Comparison of ENCODE assay signal across 15 mouse cellular contexts in genomic region chr7:98561556-98562164, GRCm38 (mm10).
DNase-seq lines count a peak whose midpoint lies in the region.
"Had no signal": no experiment of that assay in that cellular context is flagged by ENCODE, and none has a peak within 500 bp of the region (broad histone marks: within the 10 kb centered on the region; RNA-seq: fewer than 3 reads in every experiment).

No protein-coding gene starts in this region.

- DNase-seq in thymus, postnatal 14 days = peak; percentile 24
- DNase-seq in thymus, postnatal 10 days (ENCODE audit: low spot score in 2 of 2) = no peak
- DNase-seq in ZHBTc4 (ENCODE audit: low read depth, low spot score) = peak; percentile 41
- peak; percentile 44 for DNase-seq in large intestine, adult 2 months (ENCODE audit: low read depth, low spot score)
- no peak for DNase-seq in layer of hippocampus, adult 9-10 months (ENCODE audit: low spot score)
- DNase-seq in cerebellum, postnatal 25 days = no peak
- DNase-seq in left cerebral cortex, adult 18-20 months (ENCODE audit: low spot score in 2 of 2) = no peak
- DNase-seq: adrenal gland, postnatal 14 days; cerebellum, adult 11-12 months; cerebellum, adult 9-10 months; cerebellum, postnatal 36 days; forebrain, postnatal 0 days; gastrocnemius, adult 2 months; gastrocnemius, postnatal 36 days; heart, adult 18-20 months had no signal

- WGBS in large intestine, adult 2 months = 33% methylated on average over 12 of the region's 12 CpGs

Comparison
In these comparisons a context has a peak if more than half of its experiments do, and no peak if none do; other contexts are left out.
1. DNase-seq: peak in thymus, postnatal 14 days (single experiment), ZHBTc4 (single experiment) and large intestine, adult 2 months (single experiment); none in thymus, postnatal 10 days (0 of 2), layer of hippocampus, adult 9-10 months (single experiment), cerebellum, postnatal 25 days (0 of 2) and left cerebral cortex, adult 18-20 months (0 of 2).